Mouse (Mus musculus) gastrocnemius, adult 2 months (tissue): ENCODE results near the gene Dnaic1. TPM values are rescaled to one million over a fixed set of nuclear protein-coding genes. Genes with fewer than 3 reads are reported as not detected.
"Not testable (repeated sequence)": the region's sequence is repeated elsewhere in the genome, so short reads cannot be mapped to it uniquely, and the experiment has no call there.

Source experiments
- DNase-seq: peaks from one replicate; pipeline ENCODE4 v3.0.0; 2022
- H3K27ac ChIP-seq: fragments of 200-600 bp; 2 replicates; pipeline ENCODE4 v1.8.1; 2022; ENCODE audit warnings: mild to moderate bottlenecking
- H3K4me3 ChIP-seq: fragments of 200-600 bp; 2 replicates; pipeline ENCODE4 v1.8.1; 2022; ENCODE audit warnings: mild to moderate bottlenecking, moderate library complexity
- CTCF ChIP-seq: fragments of 200-600 bp; IDR thresholded peaks from 2 replicates; pipeline ENCODE4 v1.8.1; 2022; ENCODE audit warnings: antibody characterized with exemption, mild to moderate bottlenecking, moderate library complexity
- intact Hi-C: fragments of 180-260 bp; cut with DNase I; formaldehyde crosslinking; loops from one replicate; pipeline ENCODE4 v1.15.1; 2025
- total RNA-seq, 2 experiments: library from RNA; stranded (reverse); gene quantifications; 2 replicates each; pipeline ENCODE4 v1.2.3; 2021

Gene Dnaic1
- total RNA-seq, 2 experiments from 2014 or later: 0.56 to 0.59 TPM

- Histone ChIP-seq H3K4me3 (no peak overlapping the region), H3K27ac (no peak overlapping the region)
- DNase-seq: no peak
- TF ChIP-seq CTCF: no peak
- intact Hi-C loops: no loop called here
Observed at GRCm38 (mm10) chr4:41677006-41677629, 107.5 kb downstream of the Dnaic1 start.

GRCm38 (mm10) chr4:41678863-41679262 is 109.3 kb downstream of the Dnaic1 start:
- Histone ChIP-seq H3K4me3 (no peak overlapping the region), H3K27ac (peak overlapping the region; percentile 32)
- TF ChIP-seq CTCF: no peak
- intact Hi-C loops: no loop called here
- DNase-seq: no peak

- H3K4me3 ChIP-seq: no peak overlapping the region
- DNase-seq: no peak
- intact Hi-C loops: no loop called here
- no peak for TF ChIP-seq CTCF
- peak overlapping the region; percentile 32 for H3K27ac ChIP-seq
Observed at GRCm38 (mm10) chr4:41679291-41679690, 109.7 kb downstream of the Dnaic1 start.

GRCm38 (mm10) chr4:41681176-41681575 is 111.6 kb downstream of the Dnaic1 start:
- intact Hi-C loops: no loop called here
- TF ChIP-seq CTCF: no peak
- Histone ChIP-seq H3K4me3 (no peak overlapping the region), H3K27ac (no peak overlapping the region)
- no peak for DNase-seq

- Histone ChIP-seq H3K4me3 (no peak overlapping the region), H3K27ac (no peak overlapping the region)
- TF ChIP-seq CTCF: no peak
- no peak for DNase-seq
- intact Hi-C loops: no loop called here
Observed at GRCm38 (mm10) chr4:41681947-41682346, 112.4 kb downstream of the Dnaic1 start.

GRCm38 (mm10) chr4:41682789-41683188 is 113.2 kb downstream of the Dnaic1 start:
- DNase-seq: no peak
- TF ChIP-seq CTCF: no peak
- Histone ChIP-seq H3K27ac (no peak overlapping the region), H3K4me3 (no peak overlapping the region)
- intact Hi-C loops: no loop called here

- intact Hi-C loops, H3K4me3 ChIP-seq, H3K27ac ChIP-seq, DNase-seq: not testable (repeated sequence)
Observed at GRCm38 (mm10) chr4:41683303-41683702, 113.7 kb downstream of the Dnaic1 start.

- H3K4me3 ChIP-seq, DNase-seq, H3K27ac ChIP-seq, intact Hi-C loops: not testable (repeated sequence)
Observed at GRCm38 (mm10) chr4:41684131-41684930, 114.8 kb downstream of the Dnaic1 start.

- intact Hi-C loops, H3K27ac ChIP-seq, DNase-seq: not testable (repeated sequence)
Observed at GRCm38 (mm10) chr4:41684931-41685453, 115.4 kb downstream of the Dnaic1 start.

GRCm38 (mm10) chr4:41685882-41686492 is 116.4 kb downstream of the Dnaic1 start:
- H3K27ac ChIP-seq, H3K4me3 ChIP-seq, intact Hi-C loops, DNase-seq: not testable (repeated sequence)

More at GRCm38 (mm10) chr4:41684931-41685453, 115.4 kb downstream of the Dnaic1 start:
- H3K4me3 ChIP-seq: not testable (repeated sequence)

Other genes with a start within 250 kb of the Dnaic1 start
- gene Ubap1, start 220.8 kb upstream of the Dnaic1 start, total RNA-seq: 10 to 100 TPM; 35.7 to 39.2 TPM
- under 1 TPM; 0.31 to 0.33 TPM for gene Kif24, start 104.9 kb upstream of the Dnaic1 start, total RNA-seq
- 10 to 100 TPM; 22.7 to 27.6 TPM for gene Nudt2, start 104.6 kb upstream of the Dnaic1 start, total RNA-seq
- 10 to 100 TPM; 75.0 to 87.5 TPM for gene AI464131, start 66.7 kb upstream of the Dnaic1 start, total RNA-seq
- gene 1110017D15Rik, start 52.4 kb upstream of the Dnaic1 start, total RNA-seq: under 1 TPM in 1 of 2 experiments, not detected in 1; 0.67 TPM
- gene Fam219a, start 237 bp upstream of the Dnaic1 start, total RNA-seq: 10 to 100 TPM; 18.0 to 24.3 TPM
- 10 to 100 TPM in 1 of 2 experiments, 1 to 10 TPM in 1; 9.1 to 11.9 TPM for gene Enho, start 70.5 kb downstream of the Dnaic1 start, total RNA-seq
- 10 to 100 TPM; 27.3 to 55.3 TPM for gene Cntfr, start 127.3 kb downstream of the Dnaic1 start, total RNA-seq
- gene Il11ra1, start 130.2 kb downstream of the Dnaic1 start, total RNA-seq: 10 to 100 TPM; 33.3 to 73.4 TPM
- 10 to 100 TPM; 50.1 to 58.4 TPM for gene Rpp25l, start 143.8 kb downstream of the Dnaic1 start, total RNA-seq
- 10 to 100 TPM; 40.6 to 42.4 TPM for gene Dctn3, start 153.4 kb downstream of the Dnaic1 start, total RNA-seq
- not detected for gene Arid3c, start 161.4 kb downstream of the Dnaic1 start, total RNA-seq
- 10 to 100 TPM; 27.0 to 41.1 TPM for gene Galt, start 185.5 kb downstream of the Dnaic1 start, total RNA-seq
- 10 to 100 TPM in 1 of 2 experiments, 1 to 10 TPM in 1; 8.2 to 13.3 TPM for gene Sigmar1, start 186.4 kb downstream of the Dnaic1 start, total RNA-seq
- 10 to 100 TPM; 15.4 to 19.2 TPM for gene Ccl27a, start 204.5 kb downstream of the Dnaic1 start, total RNA-seq